Mouse (Mus musculus) ovary, postnatal 14 days (tissue): ENCODE measurements around the gene Slc9a9.

Source experiments
- DNase-seq: peaks from one replicate; pipeline ENCODE4 v3.0.0; 2022; ENCODE audit warnings: low spot score

The Slc9a9 gene

GRCm38 (mm10) chr9:94685640-94686039 lies 15.9 kb downstream of the Slc9a9 start:
- no peak for DNase-seq

- DNase-seq: no peak
Observed at GRCm38 (mm10) chr9:94686380-94686779, 16.7 kb downstream of the Slc9a9 start.

- DNase-seq: no peak
Observed at GRCm38 (mm10) chr9:94687203-94687859, 17.6 kb downstream of the Slc9a9 start.

- no peak for DNase-seq
Observed at GRCm38 (mm10) chr9:94691311-94692087, 21.8 kb downstream of the Slc9a9 start.

- DNase-seq: no peak
Observed at GRCm38 (mm10) chr9:94692122-94692521, 22.4 kb downstream of the Slc9a9 start.

GRCm38 (mm10) chr9:94694243-94694642 lies 24.5 kb downstream of the Slc9a9 start:
- no peak for DNase-seq

- no peak for DNase-seq
Observed at GRCm38 (mm10) chr9:94694983-94695382, 25.3 kb downstream of the Slc9a9 start.

GRCm38 (mm10) chr9:94696539-94697079 lies 26.9 kb downstream of the Slc9a9 start:
- no peak for DNase-seq

- DNase-seq: no peak
Observed at GRCm38 (mm10) chr9:94698175-94698574, 28.5 kb downstream of the Slc9a9 start.

- DNase-seq: peak; percentile 24
Observed at GRCm38 (mm10) chr9:94700549-94700948, 30.8 kb downstream of the Slc9a9 start.

- DNase-seq: no peak
Observed at GRCm38 (mm10) chr9:94701193-94701869, 31.6 kb downstream of the Slc9a9 start.

- no peak for DNase-seq
Observed at GRCm38 (mm10) chr9:94701965-94702634, 32.4 kb downstream of the Slc9a9 start.

GRCm38 (mm10) chr9:94704986-94705757 lies 35.5 kb downstream of the Slc9a9 start:
- no peak for DNase-seq

GRCm38 (mm10) chr9:94705758-94706026 lies 36.0 kb downstream of the Slc9a9 start:
- DNase-seq: no peak

- DNase-seq: no peak
Observed at GRCm38 (mm10) chr9:94712084-94712483, 42.4 kb downstream of the Slc9a9 start.

- DNase-seq: no peak
Observed at GRCm38 (mm10) chr9:94716695-94717094, 47.0 kb downstream of the Slc9a9 start.

- DNase-seq: no peak
Observed at GRCm38 (mm10) chr9:94723631-94724030, 53.9 kb downstream of the Slc9a9 start.

GRCm38 (mm10) chr9:94725121-94725520 lies 55.4 kb downstream of the Slc9a9 start:
- no peak for DNase-seq

- DNase-seq: no peak
Observed at GRCm38 (mm10) chr9:94727457-94727856, 57.7 kb downstream of the Slc9a9 start.

GRCm38 (mm10) chr9:94730396-94730795 lies 60.7 kb downstream of the Slc9a9 start:
- DNase-seq: no peak

GRCm38 (mm10) chr9:94732136-94732535 lies 62.4 kb downstream of the Slc9a9 start:
- no peak for DNase-seq
